Mouse (Mus musculus): Measurements from ENCODE around the gene Sspo.

- TF ChIP-seq ZC3H11A (IDR thresholded peaks at IDR 0.05; ENCODE audit: borderline replicate concordance, low read depth, low read length) (no peak), MAFK (IDR thresholded peaks at IDR 0.05; ENCODE audit: insufficient read depth, low read depth, low read length) (no peak), CHD2 (IDR thresholded peaks at IDR 0.05; ENCODE audit: low read depth, low read length) (no peak), ZNF384 (IDR thresholded peaks at IDR 0.05; ENCODE audit: low read depth, low read length) (no peak), HCFC1 (IDR thresholded peaks at IDR 0.05; ENCODE audit: borderline replicate concordance, insufficient read depth, low read length) (no peak)
These were observed 1.8 kb upstream of the Sspo start for GRCm38 (mm10) chr6:48446256-48446655.

Data from ES-E14 (cell line).